Mouse (Mus musculus): Measurements from ENCODE around the gene Atp5j. TPM values are rescaled to one million over a fixed set of nuclear protein-coding genes. Genes with fewer than 3 reads are reported as not detected.

Atp5j gene
- polyA plus RNA-seq, 1 experiment, result 45.4 TPM

GRCm38 (mm10) chr16:84875012-84875717 lies 39.7 kb upstream of the Atp5j start:
- Histone ChIP-seq H3K27me3 (ENCODE audit: control insufficient read depth, insufficient read depth, low read length) (no peaks in the 10 kb centered on the region), H3K4me1 (ENCODE audit: control insufficient read depth, insufficient read depth, insufficient read length) (no peaks in the 10 kb centered on the region), H3K27ac (ENCODE audit: insufficient read depth, low read length) (no peak overlapping the region), H3K36me3 (ENCODE audit: control insufficient read depth, insufficient read depth, low read length) (no peaks in the 10 kb centered on the region), H3K4me3 (ENCODE audit: extremely low read depth, insufficient read depth, insufficient read length) (no peak overlapping the region)
- DNase-seq (ENCODE audit: low read depth in 1 of 2, low spot score in 2 of 2), result no peak
- TF ChIP-seq CTCF (IDR thresholded peaks at IDR 0.05; ENCODE audit: extremely low read depth, insufficient read depth, insufficient read length, insufficient replicate concordance) (no peak), POLR2A (IDR thresholded peaks at IDR 0.05; ENCODE audit: low read depth, low read length) (no peak)
- WGBS, result 84% methylated on average over 24 of the region's 24 CpGs

GRCm38 (mm10) chr16:84873805-84874204 lies 38.4 kb upstream of the Atp5j start:
- DNase-seq (ENCODE audit: low read depth in 1 of 2, low spot score in 2 of 2), result no peak
- Histone ChIP-seq H3K4me3 (ENCODE audit: extremely low read depth, insufficient read depth, insufficient read length) (no peak overlapping the region), H3K27ac (ENCODE audit: insufficient read depth, low read length) (no peak overlapping the region), H3K4me1 (ENCODE audit: control insufficient read depth, insufficient read depth, insufficient read length) (no peaks in the 10 kb centered on the region), H3K36me3 (ENCODE audit: control insufficient read depth, insufficient read depth, low read length) (no peaks in the 10 kb centered on the region), H3K27me3 (ENCODE audit: control insufficient read depth, insufficient read depth, low read length) (no peaks in the 10 kb centered on the region)
- 88% methylated on average over 8 of the region's 8 CpGs for WGBS
- TF ChIP-seq POLR2A (IDR thresholded peaks at IDR 0.05; ENCODE audit: low read depth, low read length) (no peak), CTCF (IDR thresholded peaks at IDR 0.05; ENCODE audit: extremely low read depth, insufficient read depth, insufficient read length, insufficient replicate concordance) (no peak)

GRCm38 (mm10) chr16:84864656-84865055 lies 29.2 kb upstream of the Atp5j start:
- no peak for DNase-seq (ENCODE audit: low read depth in 1 of 2, low spot score in 2 of 2)
- no peak overlapping the region for H3K4me3 ChIP-seq (ENCODE audit: extremely low read depth, insufficient read depth, insufficient read length)
- no peak for TF ChIP-seq POLR2A (IDR thresholded peaks at IDR 0.05; ENCODE audit: low read depth, low read length)
- no peak for TF ChIP-seq CTCF (IDR thresholded peaks at IDR 0.05; ENCODE audit: extremely low read depth, insufficient read depth, insufficient read length, insufficient replicate concordance)
- H3K4me1 ChIP-seq (ENCODE audit: control insufficient read depth, insufficient read depth, insufficient read length), result no peaks in the 10 kb centered on the region
- H3K27ac ChIP-seq (ENCODE audit: insufficient read depth, low read length), result no peak overlapping the region
- H3K36me3 ChIP-seq (ENCODE audit: control insufficient read depth, insufficient read depth, low read length), result peaks cover 10% of the 10 kb centered on the region
- 92% methylated on average over 8 of the region's 8 CpGs for WGBS
- no peaks in the 10 kb centered on the region for H3K27me3 ChIP-seq (ENCODE audit: control insufficient read depth, insufficient read depth, low read length)

GRCm38 (mm10) chr16:84853492-84853891 lies 18.1 kb upstream of the Atp5j start:
- Histone ChIP-seq H3K4me1 (ENCODE audit: control insufficient read depth, insufficient read depth, insufficient read length) (no peaks in the 10 kb centered on the region), H3K27me3 (ENCODE audit: control insufficient read depth, insufficient read depth, low read length) (no peaks in the 10 kb centered on the region), H3K4me3 (ENCODE audit: extremely low read depth, insufficient read depth, insufficient read length) (no peak overlapping the region), H3K27ac (ENCODE audit: insufficient read depth, low read length) (no peak overlapping the region), H3K36me3 (ENCODE audit: control insufficient read depth, insufficient read depth, low read length) (peaks cover 32% of the 10 kb centered on the region)
- 91% methylated on average over 6 of the region's 6 CpGs for WGBS
- TF ChIP-seq POLR2A (IDR thresholded peaks at IDR 0.05; ENCODE audit: low read depth, low read length) (no peak), CTCF (IDR thresholded peaks at IDR 0.05; ENCODE audit: extremely low read depth, insufficient read depth, insufficient read length, insufficient replicate concordance) (no peak)
- DNase-seq (ENCODE audit: low read depth in 1 of 2, low spot score in 2 of 2), result no peak

GRCm38 (mm10) chr16:84838576-84838975 lies 3.2 kb upstream of the Atp5j start:
- 97% methylated on average over 2 of the region's 2 CpGs for WGBS
- no peak overlapping the region for H3K4me3 ChIP-seq (ENCODE audit: extremely low read depth, insufficient read depth, insufficient read length)
- no peak for DNase-seq (ENCODE audit: low read depth in 1 of 2, low spot score in 2 of 2)
- H3K36me3 ChIP-seq (ENCODE audit: control insufficient read depth, insufficient read depth, low read length), result peaks cover 12% of the 10 kb centered on the region
- no peak overlapping the region for H3K27ac ChIP-seq (ENCODE audit: insufficient read depth, low read length)
- no peaks in the 10 kb centered on the region; the same call in 1 of the 2 replicates for H3K4me1 ChIP-seq (ENCODE audit: control insufficient read depth, insufficient read depth, insufficient read length)
- no peak for TF ChIP-seq CTCF (IDR thresholded peaks at IDR 0.05; ENCODE audit: extremely low read depth, insufficient read depth, insufficient read length, insufficient replicate concordance)
- no peak for TF ChIP-seq POLR2A (IDR thresholded peaks at IDR 0.05; ENCODE audit: low read depth, low read length)
- H3K27me3 ChIP-seq (ENCODE audit: control insufficient read depth, insufficient read depth, low read length), result no peaks in the 10 kb centered on the region

- DNase-seq (ENCODE audit: low read depth in 1 of 2, low spot score in 2 of 2), result peak; percentile 25 to 28
- peak overlapping the region; percentile 93 for H3K27ac ChIP-seq (ENCODE audit: insufficient read depth, low read length)
- no peak for TF ChIP-seq POLR2A (IDR thresholded peaks at IDR 0.05; ENCODE audit: low read depth, low read length)
- TF ChIP-seq CTCF (IDR thresholded peaks at IDR 0.05; ENCODE audit: extremely low read depth, insufficient read depth, insufficient read length, insufficient replicate concordance), result no peak
- H3K4me1 ChIP-seq (ENCODE audit: control insufficient read depth, insufficient read depth, insufficient read length), result no peaks in the 10 kb centered on the region; the same call in 1 of the 2 replicates
- H3K36me3 ChIP-seq (ENCODE audit: control insufficient read depth, insufficient read depth, low read length), result peaks cover 12% of the 10 kb centered on the region
- WGBS, result 7% methylated on average over 29 of the region's 29 CpGs
- H3K4me3 ChIP-seq (ENCODE audit: extremely low read depth, insufficient read depth, insufficient read length), result peak overlapping the region; percentile 84
- H3K27me3 ChIP-seq (ENCODE audit: control insufficient read depth, insufficient read depth, low read length), result no peaks in the 10 kb centered on the region
These were observed 658 bp upstream of the Atp5j start for GRCm38 (mm10) chr16:84835823-84836743.

All from spleen, adult 2 months (tissue).